Mouse (Mus musculus) liver, adult 2 months (tissue): ENCODE data around the gene Aldh1a2.

Experiments
- CTCF ChIP-seq: fragments of 200-500 bp; IDR thresholded peaks from 2 replicates; pipeline ENCODE4 v1.5.1; 2011; ENCODE audit warnings: low read depth, low read length, control low read depth
- POLR2A ChIP-seq: fragments of 200-500 bp; IDR thresholded peaks from 2 replicates; pipeline ENCODE4 v1.6.1; 2011; ENCODE audit warnings: low read length, control low read depth; ENCODE audit not compliant: insufficient read depth; ENCODE audit errors: extremely low read depth

- TF ChIP-seq CTCF (no peak), POLR2A (no peak)
Measured at GRCm38 (mm10) chr9:71187396-71187795, 28.2 kb upstream of the Aldh1a2 start.
